Comparison of ENCODE assay signal across 8 mouse cellular contexts in genomic region chr7:122968751-122969150, GRCm38 (mm10). TPM values are rescaled to one million over a fixed set of nuclear protein-coding genes. Genes with fewer than 3 reads are reported as not detected.
DNase-seq lines count a peak whose midpoint lies in the region; ATAC-seq lines count a peak whose summit lies in the region.
"Had no signal": no experiment of that assay in that cellular context is flagged by ENCODE, and none has a peak within 500 bp of the region (broad histone marks: within the 10 kb centered on the region; RNA-seq: fewer than 3 reads in every experiment).

No protein-coding gene starts in this region.

- no peak overlapping the region for H3K9ac ChIP-seq in lung, embryonic 16.5 days (ENCODE audit: low read length)
- H3K9ac ChIP-seq in forebrain, embryonic 11.5 days (ENCODE audit: low read length): peak overlapping the region; percentile 100; the same call in 1 of the 2 replicates
- no peak overlapping the region for H3K9ac ChIP-seq in limb, embryonic 15.5 days
- no peak overlapping the region for H3K9ac ChIP-seq in stomach, embryonic 16.5 days (ENCODE audit: low read length)

- intact Hi-C loops in heart, postnatal 25 days (cut with DNase I): no loop called here

- no peak for ATAC-seq in lung, embryonic 16.5 days (ENCODE audit: low read depth)
- no peak for ATAC-seq in forebrain, embryonic 11.5 days (replicated peaks; ENCODE audit: low FRiP score)
- no peak for ATAC-seq in limb, embryonic 15.5 days (ENCODE audit: insufficient number of reproducible peaks, low FRiP score, low TSS enrichment, low read depth)
- ATAC-seq in stomach, embryonic 16.5 days (ENCODE audit: insufficient read depth, low FRiP score): no peak

- no peak for DNase-seq in lung, postnatal 25 days (ENCODE audit: low spot score)
- DNase-seq in forebrain, embryonic 11.5 days (ENCODE audit: low spot score): no peak
- no peak for DNase-seq in thymus, postnatal 4 days
- DNase-seq in heart, postnatal 25 days (ENCODE audit: low spot score): no peak
- DNase-seq: adrenal gland, postnatal 36 days had no signal

- no peaks in the 10 kb centered on the region for H3K36me3 ChIP-seq in lung, embryonic 16.5 days (ENCODE audit: control insufficient read depth, insufficient read depth, low read length)
- no peaks in the 10 kb centered on the region; the same call in 1 of the 2 replicates for H3K36me3 ChIP-seq in forebrain, embryonic 11.5 days (ENCODE audit: control insufficient read depth, insufficient read depth, low read length)
- 0 out of 2 replicates have a peak, but pooled peaks cover 5% of the 10 kb centered on the region for H3K36me3 ChIP-seq in limb, embryonic 15.5 days
- no peaks in the 10 kb centered on the region for H3K36me3 ChIP-seq in stomach, embryonic 16.5 days (ENCODE audit: control insufficient read depth, insufficient read depth, low read length)

- H3K4me2 ChIP-seq in lung, embryonic 16.5 days (ENCODE audit: low read depth, low read length): peak overlapping the region; percentile 61
- H3K4me2 ChIP-seq in forebrain, embryonic 11.5 days (ENCODE audit: low read depth, low read length, severe bottlenecking): peak overlapping the region; percentile 62
- H3K4me2 ChIP-seq in limb, embryonic 15.5 days: peak overlapping the region; percentile 53; the same call in 1 of the 2 replicates
- H3K4me2 ChIP-seq in stomach, embryonic 16.5 days (ENCODE audit: low read depth, low read length): peak overlapping the region; percentile 74

- peaks cover 15% of the 10 kb centered on the region for H3K4me1 ChIP-seq in lung, embryonic 16.5 days (replicated peaks; ENCODE audit: control insufficient read depth, insufficient read depth, low read length)
- peaks cover 7% of the 10 kb centered on the region for H3K4me1 ChIP-seq in forebrain, embryonic 11.5 days (replicated peaks; ENCODE audit: control insufficient read depth, insufficient read depth, low read length)
- peaks cover 15% of the 10 kb centered on the region for H3K4me1 ChIP-seq in limb, embryonic 15.5 days
- peaks cover 12% of the 10 kb centered on the region for H3K4me1 ChIP-seq in stomach, embryonic 16.5 days (ENCODE audit: control insufficient read depth, insufficient read depth, low read length)

- H3K27me3 ChIP-seq in lung, embryonic 16.5 days (ENCODE audit: control insufficient read depth, insufficient read depth, low read depth, low read length): no peaks in the 10 kb centered on the region
- H3K27me3 ChIP-seq in forebrain, embryonic 11.5 days (ENCODE audit: control insufficient read depth, insufficient read depth, low read length): no peaks in the 10 kb centered on the region
- no peaks in the 10 kb centered on the region for H3K27me3 ChIP-seq in limb, embryonic 15.5 days
- no peaks in the 10 kb centered on the region for H3K27me3 ChIP-seq in stomach, embryonic 16.5 days (ENCODE audit: control insufficient read depth, insufficient read depth, low read length)

- 48% methylated on average over 4 of the region's 4 CpGs for WGBS in lung, embryonic 16.5 days
- 70% methylated on average over 4 of the region's 4 CpGs for WGBS in forebrain, embryonic 11.5 days
- 53% methylated on average over 4 of the region's 4 CpGs for WGBS in limb, embryonic 15.5 days
- WGBS in stomach, embryonic 16.5 days: 48% methylated on average over 4 of the region's 4 CpGs

- no peak overlapping the region for H3K4me3 ChIP-seq in lung, embryonic 16.5 days (ENCODE audit: low read length)
- H3K4me3 ChIP-seq in forebrain, embryonic 11.5 days (ENCODE audit: low read depth, low read length): no peak overlapping the region
- no peak overlapping the region; the same call in 1 of the 2 replicates for H3K4me3 ChIP-seq in limb, embryonic 15.5 days
- no peak overlapping the region for H3K4me3 ChIP-seq in stomach, embryonic 16.5 days (replicated peaks; ENCODE audit: low read length)

- no peaks in the 10 kb centered on the region for H3K9me3 ChIP-seq in lung, embryonic 16.5 days (ENCODE audit: control insufficient read depth, low read length)
- H3K9me3 ChIP-seq in forebrain, embryonic 11.5 days (ENCODE audit: control insufficient read depth, low read length): no peaks in the 10 kb centered on the region
- no peaks in the 10 kb centered on the region for H3K9me3 ChIP-seq in limb, embryonic 15.5 days
- H3K9me3 ChIP-seq in stomach, embryonic 16.5 days (replicated peaks; ENCODE audit: control insufficient read depth, low read length): no peaks in the 10 kb centered on the region

- H3K27ac ChIP-seq in lung, embryonic 16.5 days (ENCODE audit: low read length): no peak overlapping the region
- H3K27ac ChIP-seq in forebrain, embryonic 11.5 days (ENCODE audit: low read depth, low read length): no peak overlapping the region
- H3K27ac ChIP-seq in limb, embryonic 15.5 days: no peak overlapping the region
- H3K27ac ChIP-seq in stomach, embryonic 16.5 days (ENCODE audit: low read length): 0 out of 2 replicates have a peak overlapping the region, but pooled peaks have one; percentile 53

RNA-seq across cellular contexts. Expression of gene Rbbp6, which starts 3.3 kb away (rescaled TPM):
- 23.4 and 23.8 TPM in 2 replicates for polyA plus RNA-seq in lung, embryonic 16.5 days (2015; fragmentation: Nextera tagmentation; extraction: Ambion mirVana)
- polyA plus RNA-seq in forebrain, embryonic 11.5 days (2014; fragmentation: Nextera tagmentation; extraction: Ambion mirVana): 34.7 and 39.6 TPM in 2 replicates
- 22.9 and 24.4 TPM in 2 replicates for polyA plus RNA-seq in limb, embryonic 15.5 days (2015; fragmentation: Nextera tagmentation; extraction: Ambion mirVana)
- polyA plus RNA-seq in stomach, embryonic 16.5 days (2015; fragmentation: Nextera tagmentation; extraction: Ambion mirVana): 21.9 and 23.7 TPM in 2 replicates
- 10 to 100 TPM; 24.9 to 35.3 TPM for total RNA-seq in heart, postnatal 25 days (2021)
